Mouse (Mus musculus): ENCODE measurements around the gene Cyfip2. TPM values are rescaled to one million over a fixed set of nuclear protein-coding genes. Genes with fewer than 3 reads are reported as not detected.

The Cyfip2 gene
- polyA plus RNA-seq, 1 experiment from 2014 or later: 16.2 TPM

- WGBS: 93% methylated on average over 4 of the region's 4 CpGs
- H3K27ac ChIP-seq (replicated peaks; ENCODE audit: low read depth, low read length): no peak overlapping the region
- H3K27me3 ChIP-seq (ENCODE audit: control insufficient read depth, insufficient read depth, low read length): no peaks in the 10 kb centered on the region
- no peak overlapping the region for H3K4me3 ChIP-seq (ENCODE audit: low read depth, low read length)
- DNase-seq (ENCODE audit: low spot score): no peak
- no peaks in the 10 kb centered on the region for H3K9me3 ChIP-seq (ENCODE audit: control insufficient read depth, low read length)
- H3K4me2 ChIP-seq (ENCODE audit: low read depth, severe bottlenecking): no peak overlapping the region
- ATAC-seq (ENCODE audit: insufficient number of reproducible peaks, low FRiP score, low TSS enrichment, low read depth): no peak
- no peaks in the 10 kb centered on the region; the same call in 1 of the 2 replicates for H3K36me3 ChIP-seq (ENCODE audit: control insufficient read depth, insufficient read depth, low read length)
- H3K4me1 ChIP-seq (ENCODE audit: control insufficient read depth, insufficient read depth, low read length): no peaks in the 10 kb centered on the region
- H3K9ac ChIP-seq (ENCODE audit: low read length): no peak overlapping the region
Observed at GRCm38 (mm10) chr11:46232803-46233202, 79.9 kb downstream of the Cyfip2 start.

GRCm38 (mm10) chr11:46230184-46230583, 82.5 kb downstream of the Cyfip2 start:
- Histone ChIP-seq H3K4me1 (ENCODE audit: control insufficient read depth, insufficient read depth, low read length) (no peaks in the 10 kb centered on the region), H3K4me2 (ENCODE audit: low read depth, severe bottlenecking) (no peak overlapping the region), H3K27ac (replicated peaks; ENCODE audit: low read depth, low read length) (no peak overlapping the region), H3K36me3 (ENCODE audit: control insufficient read depth, insufficient read depth, low read length) (no peaks in the 10 kb centered on the region), H3K4me3 (ENCODE audit: low read depth, low read length) (no peak overlapping the region), H3K27me3 (ENCODE audit: control insufficient read depth, insufficient read depth, low read length) (no peaks in the 10 kb centered on the region), H3K9me3 (ENCODE audit: control insufficient read depth, low read length) (no peaks in the 10 kb centered on the region), H3K9ac (ENCODE audit: low read length) (no peak overlapping the region)
- DNase-seq (ENCODE audit: low spot score) (no peak), ATAC-seq (ENCODE audit: insufficient number of reproducible peaks, low FRiP score, low TSS enrichment, low read depth) (no peak)
- WGBS: 74% methylated on average over 6 of the region's 6 CpGs

DNA sequence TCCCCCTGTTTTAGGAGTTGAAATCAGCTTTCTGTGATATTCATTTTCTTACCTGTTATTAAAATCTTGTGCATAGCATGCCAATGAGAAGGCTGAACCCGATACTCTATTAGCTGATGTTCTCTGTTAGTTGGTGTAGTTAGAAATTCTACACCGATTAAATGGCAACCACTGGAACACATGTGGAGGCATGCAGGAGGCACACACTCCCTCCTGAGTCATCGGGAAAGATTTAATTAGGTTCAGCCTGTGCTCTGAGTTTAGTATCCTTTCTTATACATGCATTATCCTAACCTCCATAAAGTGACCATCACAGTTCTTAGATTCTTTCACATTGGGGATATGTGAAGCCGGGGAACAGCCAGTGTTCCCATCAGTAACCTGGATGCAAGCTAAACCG, 87.3 kb downstream of the Cyfip2 start:
- DNase-seq (ENCODE audit: low spot score) (no peak), ATAC-seq (ENCODE audit: insufficient number of reproducible peaks, low FRiP score, low TSS enrichment, low read depth) (no peak)
- Histone ChIP-seq H3K36me3 (ENCODE audit: control insufficient read depth, insufficient read depth, low read length) (no peaks in the 10 kb centered on the region), H3K9me3 (ENCODE audit: control insufficient read depth, low read length) (no peaks in the 10 kb centered on the region), H3K27me3 (ENCODE audit: control insufficient read depth, insufficient read depth, low read length) (no peaks in the 10 kb centered on the region), H3K4me3 (ENCODE audit: low read depth, low read length) (no peak overlapping the region), H3K27ac (replicated peaks; ENCODE audit: low read depth, low read length) (no peak overlapping the region), H3K4me1 (ENCODE audit: control insufficient read depth, insufficient read depth, low read length) (no peaks in the 10 kb centered on the region), H3K9ac (ENCODE audit: low read length) (no peak overlapping the region), H3K4me2 (ENCODE audit: low read depth, severe bottlenecking) (no peak overlapping the region)
- WGBS: 76% methylated on average over 5 of the region's 5 CpGs

DNA sequence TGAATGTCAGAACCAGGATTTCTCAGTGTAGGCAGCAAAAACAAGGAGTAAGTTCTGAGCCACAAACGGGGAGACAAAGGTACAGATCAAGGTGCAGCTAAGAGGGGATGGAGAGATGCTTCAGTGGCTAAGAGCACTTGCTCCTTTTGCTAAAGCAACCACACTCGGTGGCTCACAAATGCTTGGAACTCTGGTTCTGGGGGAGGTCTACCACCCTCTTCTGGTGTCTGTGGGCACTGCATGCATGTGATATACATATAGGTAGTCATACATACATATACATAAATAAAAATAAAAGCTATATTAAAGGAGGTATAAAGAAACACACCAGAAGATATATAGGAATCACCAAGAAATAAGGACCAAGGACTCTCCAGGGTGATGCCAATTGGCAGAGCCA, 89.1 kb downstream of the Cyfip2 start:
- no peaks in the 10 kb centered on the region for H3K36me3 ChIP-seq (ENCODE audit: control insufficient read depth, insufficient read depth, low read length)
- ATAC-seq (ENCODE audit: insufficient number of reproducible peaks, low FRiP score, low TSS enrichment, low read depth) (no peak), DNase-seq (ENCODE audit: low spot score) (no peak)
- no peak overlapping the region for H3K4me3 ChIP-seq (ENCODE audit: low read depth, low read length)
- no peak overlapping the region for H3K4me2 ChIP-seq (ENCODE audit: low read depth, severe bottlenecking)
- H3K27ac ChIP-seq (replicated peaks; ENCODE audit: low read depth, low read length): no peak overlapping the region
- H3K27me3 ChIP-seq (ENCODE audit: control insufficient read depth, insufficient read depth, low read length): no peaks in the 10 kb centered on the region
- no peak overlapping the region for H3K9ac ChIP-seq (ENCODE audit: low read length)
- no peaks in the 10 kb centered on the region for H3K4me1 ChIP-seq (ENCODE audit: control insufficient read depth, insufficient read depth, low read length)
- 74% methylated on average over 2 of the region's 2 CpGs for WGBS
- H3K9me3 ChIP-seq (ENCODE audit: control insufficient read depth, low read length): no peaks in the 10 kb centered on the region

DNA sequence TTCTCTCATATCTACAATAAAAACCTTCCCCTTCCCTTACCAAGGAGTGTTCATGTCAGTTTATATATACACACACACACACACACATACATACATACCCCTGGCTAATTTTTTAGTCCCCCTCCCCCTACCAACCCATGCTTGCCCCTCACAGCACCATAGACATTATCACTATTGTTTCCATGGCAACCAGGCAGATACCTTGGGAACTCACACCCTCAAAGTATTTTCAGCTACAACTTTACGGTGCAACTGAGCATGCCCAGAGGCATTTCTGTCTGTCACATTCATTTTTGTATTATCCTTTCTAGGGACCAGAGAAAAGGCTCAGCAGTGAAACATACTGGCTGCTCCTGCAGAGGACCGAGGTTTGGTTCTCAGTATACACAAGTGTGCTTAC, 92.4 kb downstream of the Cyfip2 start:
- WGBS: 85% methylated on average over 2 of the region's 2 CpGs
- no peak for ATAC-seq (ENCODE audit: insufficient number of reproducible peaks, low FRiP score, low TSS enrichment, low read depth)
- Histone ChIP-seq H3K27me3 (ENCODE audit: control insufficient read depth, insufficient read depth, low read length) (no peaks in the 10 kb centered on the region), H3K4me1 (ENCODE audit: control insufficient read depth, insufficient read depth, low read length) (no peaks in the 10 kb centered on the region), H3K9me3 (ENCODE audit: control insufficient read depth, low read length) (no peaks in the 10 kb centered on the region), H3K9ac (ENCODE audit: low read length) (no peak overlapping the region), H3K27ac (replicated peaks; ENCODE audit: low read depth, low read length) (no peak overlapping the region), H3K36me3 (ENCODE audit: control insufficient read depth, insufficient read depth, low read length) (no peaks in the 10 kb centered on the region), H3K4me3 (ENCODE audit: low read depth, low read length) (no peak overlapping the region), H3K4me2 (ENCODE audit: low read depth, severe bottlenecking) (no peak overlapping the region)
- no peak for DNase-seq (ENCODE audit: low spot score)

- Histone ChIP-seq H3K4me1 (ENCODE audit: control insufficient read depth, insufficient read depth, low read length) (peaks cover 4% of the 10 kb centered on the region), H3K9me3 (ENCODE audit: control insufficient read depth, low read length) (no peaks in the 10 kb centered on the region), H3K27ac (replicated peaks; ENCODE audit: low read depth, low read length) (no peak overlapping the region), H3K4me3 (ENCODE audit: low read depth, low read length) (no peak overlapping the region), H3K36me3 (ENCODE audit: control insufficient read depth, insufficient read depth, low read length) (no peaks in the 10 kb centered on the region), H3K4me2 (ENCODE audit: low read depth, severe bottlenecking) (no peak overlapping the region), H3K27me3 (ENCODE audit: control insufficient read depth, insufficient read depth, low read length) (no peaks in the 10 kb centered on the region), H3K9ac (ENCODE audit: low read length) (no peak overlapping the region)
- DNase-seq (ENCODE audit: low spot score) (no peak), ATAC-seq (ENCODE audit: insufficient number of reproducible peaks, low FRiP score, low TSS enrichment, low read depth) (no peak)
- WGBS: 90% methylated on average over 9 of the region's 9 CpGs
Observed at GRCm38 (mm10) chr11:46219380-46219779, 93.3 kb downstream of the Cyfip2 start.

GRCm38 (mm10) chr11:46218584-46218983, 94.1 kb downstream of the Cyfip2 start:
- Histone ChIP-seq H3K4me2 (ENCODE audit: low read depth, severe bottlenecking) (no peak overlapping the region), H3K9me3 (ENCODE audit: control insufficient read depth, low read length) (no peaks in the 10 kb centered on the region), H3K27me3 (ENCODE audit: control insufficient read depth, insufficient read depth, low read length) (no peaks in the 10 kb centered on the region), H3K36me3 (ENCODE audit: control insufficient read depth, insufficient read depth, low read length) (no peaks in the 10 kb centered on the region), H3K9ac (ENCODE audit: low read length) (no peak overlapping the region), H3K4me1 (ENCODE audit: control insufficient read depth, insufficient read depth, low read length) (peaks cover 8% of the 10 kb centered on the region), H3K4me3 (ENCODE audit: low read depth, low read length) (no peak overlapping the region), H3K27ac (replicated peaks; ENCODE audit: low read depth, low read length) (no peak overlapping the region)
- ATAC-seq (ENCODE audit: insufficient number of reproducible peaks, low FRiP score, low TSS enrichment, low read depth): no peak
- DNase-seq (ENCODE audit: low spot score): no peak
- 51% methylated on average over 5 of the region's 5 CpGs for WGBS

DNA sequence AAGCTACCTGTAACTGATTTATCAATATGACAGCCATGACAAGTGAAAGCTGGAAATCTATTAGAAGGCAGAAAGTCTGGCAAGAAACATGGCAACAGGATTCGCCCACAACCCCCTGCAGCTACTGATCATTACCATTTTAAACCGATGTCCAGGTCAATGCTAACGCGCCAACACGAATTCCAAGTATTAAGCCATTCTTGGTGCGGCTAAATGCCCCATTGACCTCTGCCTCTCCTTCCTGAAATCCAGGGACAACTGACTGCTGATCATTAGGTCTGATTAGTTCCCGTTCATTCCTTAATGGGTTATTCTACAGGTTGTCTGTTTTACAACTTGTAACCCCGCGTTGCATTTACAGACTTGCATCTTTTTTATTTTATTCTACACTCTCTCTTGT, 95.0 kb downstream of the Cyfip2 start:
- no peak overlapping the region for H3K4me3 ChIP-seq (ENCODE audit: low read depth, low read length)
- no peak overlapping the region for H3K4me2 ChIP-seq (ENCODE audit: low read depth, severe bottlenecking)
- H3K36me3 ChIP-seq (ENCODE audit: control insufficient read depth, insufficient read depth, low read length): no peaks in the 10 kb centered on the region
- 80% methylated on average over 9 of the region's 9 CpGs for WGBS
- no peak for DNase-seq (ENCODE audit: low spot score)
- H3K27me3 ChIP-seq (ENCODE audit: control insufficient read depth, insufficient read depth, low read length): no peaks in the 10 kb centered on the region
- ATAC-seq (ENCODE audit: insufficient number of reproducible peaks, low FRiP score, low TSS enrichment, low read depth): no peak
- no peak overlapping the region for H3K9ac ChIP-seq (ENCODE audit: low read length)
- H3K27ac ChIP-seq (replicated peaks; ENCODE audit: low read depth, low read length): no peak overlapping the region
- peaks cover 11% of the 10 kb centered on the region for H3K4me1 ChIP-seq (ENCODE audit: control insufficient read depth, insufficient read depth, low read length)
- no peaks in the 10 kb centered on the region for H3K9me3 ChIP-seq (ENCODE audit: control insufficient read depth, low read length)

DNA sequence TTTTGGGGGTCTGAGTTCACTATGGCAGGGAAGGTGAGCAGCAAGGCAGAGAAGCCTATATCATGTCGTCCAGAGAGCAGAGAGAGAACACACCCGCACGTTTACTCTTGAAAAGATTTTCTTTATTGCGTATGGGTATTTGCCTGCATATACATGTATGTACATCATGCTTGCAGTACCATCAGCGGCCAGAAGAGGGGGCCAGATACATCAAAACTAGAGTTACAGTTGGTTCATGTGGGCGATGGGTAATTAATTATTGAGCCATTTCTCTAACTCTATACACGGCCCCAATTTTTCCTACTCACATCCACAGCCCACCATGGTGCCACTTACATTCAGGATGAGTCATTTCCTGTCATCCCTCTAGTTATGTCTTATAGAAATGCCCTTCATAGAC, 96.0 kb downstream of the Cyfip2 start:
- no peak overlapping the region for H3K4me3 ChIP-seq (ENCODE audit: low read depth, low read length)
- H3K9me3 ChIP-seq (ENCODE audit: control insufficient read depth, low read length): no peaks in the 10 kb centered on the region
- H3K36me3 ChIP-seq (ENCODE audit: control insufficient read depth, insufficient read depth, low read length): no peaks in the 10 kb centered on the region
- H3K4me1 ChIP-seq (ENCODE audit: control insufficient read depth, insufficient read depth, low read length): peaks cover 11% of the 10 kb centered on the region
- 73% methylated on average over 7 of the region's 7 CpGs for WGBS
- no peak for ATAC-seq (ENCODE audit: insufficient number of reproducible peaks, low FRiP score, low TSS enrichment, low read depth)
- no peak overlapping the region for H3K27ac ChIP-seq (replicated peaks; ENCODE audit: low read depth, low read length)
- DNase-seq (ENCODE audit: low spot score): peak; percentile 64
- no peak overlapping the region for H3K9ac ChIP-seq (ENCODE audit: low read length)
- no peak overlapping the region for H3K4me2 ChIP-seq (ENCODE audit: low read depth, severe bottlenecking)
- no peaks in the 10 kb centered on the region for H3K27me3 ChIP-seq (ENCODE audit: control insufficient read depth, insufficient read depth, low read length)

Data from limb, embryonic 11.5 days (tissue).